Mouse (Mus musculus) ES-Bruce4 (cell line): ENCODE measurements around the gene Smpd3.

Experiments used
- CTCF ChIP-seq: IDR thresholded peaks from one replicate; pipeline ENCODE4 v1.8.1; 2011; ENCODE audit warnings: low read depth, low read length
- EP300 ChIP-seq: IDR thresholded peaks from 2 replicates; pipeline ENCODE4 v1.6.1; 2011; ENCODE audit warnings: low read depth, low read length; ENCODE audit not compliant: insufficient read depth
- POLR2A ChIP-seq: IDR thresholded peaks from one replicate; pipeline ENCODE4 v1.8.1; 2011; ENCODE audit warnings: low read length; ENCODE audit not compliant: insufficient read depth

DNA sequence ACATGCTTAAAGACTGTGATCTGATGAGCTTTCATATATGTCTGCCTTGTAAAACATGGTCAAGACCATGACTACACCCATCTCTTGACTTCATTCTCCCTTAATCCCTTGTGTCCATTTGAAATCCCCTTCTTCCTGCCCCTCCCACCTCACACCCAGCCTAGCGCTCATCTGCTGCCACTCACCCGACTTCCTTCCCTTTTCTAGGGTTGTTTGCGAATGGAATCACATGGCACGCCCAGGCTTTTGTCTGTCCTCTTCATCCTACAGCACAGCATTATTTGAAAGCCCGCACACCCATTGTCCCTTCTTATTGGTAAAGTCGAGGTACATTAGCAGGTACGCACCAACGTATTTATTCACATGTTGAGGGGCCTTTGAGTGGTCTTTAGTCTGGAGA is 26.5 kb upstream of the Smpd3 start:
- TF ChIP-seq POLR2A (no peak), EP300 (no peak), CTCF (no peak)
